Mouse (Mus musculus) c-Kit-positive CD71-negative TER-119-negative erythroid progenitor cells, embryonic 14.5 days (primary cell): ENCODE results near the gene Cd209f.
A peak's percentile ranks its signal among the peaks of the same experiment; 100 is the strongest.
"Not testable (repeated sequence)": the region's sequence is repeated elsewhere in the genome, so short reads cannot be mapped to it uniquely, and the experiment has no call there.

Experiments used
- DNase-seq: peaks from one replicate; pipeline ENCODE4 v3.0.0-alpha.2; 2013; ENCODE audit warnings: low read depth

The Cd209f gene

DNA sequence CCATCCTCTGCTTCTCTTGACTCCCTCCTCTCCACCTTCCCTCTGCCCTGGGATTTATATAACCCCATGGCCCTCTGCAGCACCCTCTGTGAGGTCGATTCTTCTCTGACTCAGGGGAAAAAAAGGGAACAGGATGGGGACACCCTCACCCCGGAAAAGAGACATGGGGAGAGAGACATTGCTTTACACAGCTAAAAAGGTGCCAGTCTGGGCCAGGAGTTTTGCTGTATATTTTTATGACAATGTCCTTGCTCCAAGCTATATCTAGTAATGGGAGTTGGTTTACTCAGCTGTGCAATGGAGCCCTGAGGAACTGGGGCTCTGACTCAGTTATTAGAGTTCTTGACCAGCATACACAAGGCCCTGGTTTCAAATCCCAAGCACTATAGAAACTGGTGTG, at the start of gene Cd209f:
TSS of gene Cd209f (minus strand) at position 101 of the 400 bp plus-strand sequence.
- not testable (repeated sequence) for DNase-seq

DNA sequence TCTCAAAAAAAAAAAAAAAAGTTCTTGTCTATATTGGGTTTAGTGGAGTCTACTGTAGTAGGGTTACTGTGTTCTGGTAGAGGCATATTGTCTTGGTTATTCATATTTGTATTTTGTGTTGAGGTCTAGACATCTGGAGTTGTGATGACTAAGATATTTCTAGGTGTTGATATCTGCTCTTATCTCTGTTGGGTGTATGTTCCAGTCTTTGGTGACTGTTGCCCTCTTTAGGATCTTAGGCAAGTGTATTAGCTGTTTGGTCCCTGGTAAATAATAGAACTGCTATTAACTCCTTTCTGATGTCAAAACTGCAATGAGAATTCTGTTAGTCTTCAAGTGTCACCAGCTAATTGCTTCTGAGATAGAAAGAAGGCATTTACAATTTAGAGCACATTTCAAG, 49.2 kb upstream of the Cd209f start:
- no peak for DNase-seq

DNA sequence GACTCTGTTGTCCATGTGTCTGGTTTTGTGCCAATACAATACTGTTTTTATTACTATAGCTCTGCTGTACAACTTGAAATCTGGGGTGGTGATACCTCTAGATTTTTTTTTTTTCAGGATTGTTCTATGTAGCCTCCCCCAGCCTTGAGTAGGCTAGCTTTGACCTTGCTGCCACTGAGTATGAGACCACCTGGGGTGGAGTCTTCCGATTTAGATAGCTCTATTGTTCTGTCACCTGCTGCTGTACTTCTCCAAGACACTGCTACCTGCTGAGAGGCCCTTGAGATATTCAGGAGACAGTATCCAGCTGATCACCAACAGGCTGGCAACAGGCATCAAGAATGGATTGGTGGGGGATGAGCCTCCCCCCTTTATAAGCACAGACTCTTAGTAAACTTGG, 41.6 kb upstream of the Cd209f start:
- no peak for DNase-seq

DNA sequence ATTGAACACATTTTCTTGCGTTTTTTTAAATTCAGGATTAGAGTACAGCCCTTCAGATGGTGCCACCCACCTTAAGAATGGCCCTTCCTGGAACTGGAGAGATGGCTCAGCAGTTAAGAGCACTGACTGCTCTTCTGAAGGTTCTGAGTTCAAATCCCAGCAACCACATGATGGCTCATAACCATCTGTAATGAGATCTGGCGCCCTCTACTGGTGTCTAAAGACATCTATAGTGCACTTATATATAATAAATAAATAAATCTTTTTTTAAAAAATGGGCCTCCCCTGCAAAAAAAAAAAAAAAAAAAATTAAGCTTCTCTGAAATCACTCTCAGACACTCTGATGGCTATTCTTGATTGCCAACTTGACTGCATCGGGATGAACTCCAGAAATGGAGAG, 36.1 kb upstream of the Cd209f start:
- no peak for DNase-seq

DNA sequence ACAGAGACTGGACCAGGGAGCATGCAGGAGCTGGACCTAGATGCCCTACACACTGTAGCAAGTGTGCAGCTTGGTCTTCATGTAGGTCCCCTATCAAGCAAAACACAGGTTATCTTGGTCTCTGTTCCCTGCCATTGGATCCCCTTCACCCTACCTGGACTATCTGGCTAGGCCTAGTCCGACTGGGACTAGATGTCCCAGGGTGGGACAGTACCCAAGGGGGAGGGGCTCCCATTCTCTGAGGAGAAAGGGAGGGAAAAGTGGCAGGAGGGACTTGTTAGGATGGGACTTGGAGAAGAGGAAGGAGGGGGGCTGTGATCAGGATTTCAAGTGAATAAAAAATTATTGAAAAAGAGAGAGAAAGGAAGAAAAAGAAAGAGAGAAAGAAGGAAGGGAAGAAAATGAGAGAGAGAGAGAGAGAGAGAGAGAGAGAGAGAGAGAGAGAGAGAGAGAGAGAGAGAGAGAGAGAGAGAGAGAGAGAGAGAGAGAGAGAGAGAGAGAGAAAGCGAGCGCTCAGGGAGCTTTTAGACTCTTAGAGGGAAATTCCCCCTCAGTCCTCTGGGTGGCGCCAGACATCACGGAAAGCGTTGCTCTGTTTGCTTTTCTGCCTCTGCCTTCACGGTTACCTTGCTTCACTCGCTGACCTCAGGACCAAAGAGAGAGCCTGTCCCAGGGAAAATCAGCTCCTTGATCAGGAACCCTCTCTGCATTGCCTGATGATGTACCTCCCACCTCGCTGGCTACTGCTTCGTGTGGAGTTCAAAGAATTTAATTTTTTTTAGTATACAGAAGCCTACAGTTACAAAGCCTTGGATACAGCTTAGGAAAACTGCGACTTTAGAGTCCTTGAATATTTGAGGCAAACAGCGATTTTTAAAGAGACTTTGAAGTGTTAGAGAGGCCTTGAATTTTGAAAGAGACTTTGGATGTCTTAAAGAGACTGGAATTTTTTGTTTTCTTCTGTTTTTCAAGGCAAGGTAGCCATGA, 34.3 kb upstream of the Cd209f start:
- peak; percentile 77 for DNase-seq

DNA sequence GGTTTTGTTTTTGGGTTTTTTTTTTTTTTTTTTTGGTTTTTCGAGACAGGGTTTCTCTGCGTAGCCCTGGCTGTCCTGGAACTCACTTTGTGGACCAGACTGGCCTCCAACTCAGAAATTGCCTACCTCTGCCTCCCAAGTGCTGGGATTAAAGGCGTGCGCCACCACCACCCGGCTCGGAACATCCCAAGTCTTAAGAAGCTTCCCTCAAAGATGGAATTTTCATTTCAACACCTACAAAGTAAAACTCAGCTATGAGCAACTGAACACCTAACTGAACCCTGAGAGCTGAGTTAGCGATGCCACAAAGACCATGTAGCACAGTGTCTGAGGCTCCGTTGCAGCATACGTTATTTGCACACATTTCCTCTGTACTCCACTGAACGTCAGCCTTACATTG, 28.2 kb upstream of the Cd209f start, which contains the start of gene Cd209g:
TSS of gene Cd209g (plus strand) at position 301 of the 400 bp plus-strand sequence.
- DNase-seq, result no peak

DNA sequence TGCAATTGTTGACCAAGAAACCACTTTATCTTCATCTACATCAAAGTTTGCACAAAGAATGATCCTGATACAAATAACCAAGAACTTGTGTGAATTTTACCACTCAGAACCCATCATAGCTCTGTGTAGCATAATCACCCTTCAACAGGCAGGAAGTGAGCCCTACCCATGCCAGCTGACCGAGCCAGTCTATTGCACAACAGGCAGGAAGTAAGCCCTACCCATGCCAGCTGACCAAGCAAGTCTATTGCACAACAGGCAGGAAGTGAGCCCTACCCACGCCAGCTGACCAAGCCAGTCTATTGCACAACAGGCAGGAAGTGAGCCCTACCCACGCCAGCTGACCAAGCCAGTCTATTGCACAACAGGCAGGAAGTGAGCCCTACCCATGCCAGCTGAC, 17.1 kb downstream of the Cd209f start:
- DNase-seq, result peak; percentile 2

GRCm38 (mm10) chr8:4087180-4087722, 18.4 kb downstream of the Cd209f start:
- not testable (repeated sequence) for DNase-seq
